Comparison of ENCODE assay signal across 18 mouse cellular contexts in genomic region chr5:35538022-35538421, GRCm38 (mm10). TPM values are rescaled to one million over a fixed set of nuclear protein-coding genes. Genes with fewer than 3 reads are reported as not detected.
DNase-seq lines count a peak whose midpoint lies in the region; ATAC-seq and TF ChIP-seq lines count a peak whose summit lies in the region.
"Had no signal": no experiment of that assay in that cellular context is flagged by ENCODE, and none has a peak within 500 bp of the region (broad histone marks: within the 10 kb centered on the region; RNA-seq: fewer than 3 reads in every experiment).

No protein-coding gene starts in this region.

- no peaks in the 10 kb centered on the region for H3K9me3 ChIP-seq in hindbrain, embryonic 12.5 days (replicated peaks)
- H3K9me3 ChIP-seq: embryonic facial prominence, embryonic 12.5 days; forebrain, embryonic 13.5 days; forebrain, embryonic 15.5 days had no signal

- WGBS in hindbrain, embryonic 12.5 days, result 89% methylated on average over 3 of the region's 3 CpGs

- no peak overlapping the region for H3K4me3 ChIP-seq in gastrocnemius, adult 2 months
- no peak overlapping the region for H3K4me3 ChIP-seq in hindbrain, embryonic 12.5 days
- H3K4me3 ChIP-seq: embryonic facial prominence, embryonic 10.5 days; embryonic facial prominence, embryonic 12.5 days; forebrain, embryonic 13.5 days; forebrain, embryonic 15.5 days had no signal

- ATAC-seq in hindbrain, embryonic 12.5 days (ENCODE audit: low FRiP score), result no peak
- ATAC-seq: forebrain, embryonic 13.5 days; forebrain, embryonic 15.5 days; forebrain, postnatal 0 days had no signal

- H3K27me3 ChIP-seq in hindbrain, embryonic 12.5 days, result no peaks in the 10 kb centered on the region
- H3K27me3 ChIP-seq: embryonic facial prominence, embryonic 12.5 days; forebrain, embryonic 13.5 days; forebrain, embryonic 15.5 days had no signal

- no peak for TF ChIP-seq CTCF in gastrocnemius, adult 2 months (IDR thresholded peaks at IDR 0.05)

- peak; percentile 40 for DNase-seq in gastrocnemius, adult 2 months
- no peak for DNase-seq in gastrocnemius, adult 18-20 months (ENCODE audit: low spot score)
- peak; percentile 56 for DNase-seq in gastrocnemius, postnatal 14 days
- DNase-seq in gastrocnemius, postnatal 25 days, result no peak
- peak; percentile 33 for DNase-seq in adipocyte (ENCODE audit: low spot score)
- DNase-seq: adrenal gland, postnatal 14 days; cerebellum, adult 11-12 months; cerebellum, adult 2 months; cerebellum, adult 9-10 months; cerebellum, postnatal 10 days; cerebellum, postnatal 25 days; forebrain, postnatal 0 days had no signal

- H3K4me2 ChIP-seq in hindbrain, embryonic 12.5 days (replicated peaks), result no peak overlapping the region
- H3K4me2 ChIP-seq: embryonic facial prominence, embryonic 12.5 days; forebrain, embryonic 13.5 days; forebrain, embryonic 15.5 days had no signal

- peaks cover 9% of the 10 kb centered on the region for H3K4me1 ChIP-seq in hindbrain, embryonic 12.5 days
- H3K4me1 ChIP-seq: forebrain, embryonic 13.5 days; forebrain, embryonic 15.5 days had no signal

- no peak overlapping the region for H3K9ac ChIP-seq in hindbrain, embryonic 12.5 days
- H3K9ac ChIP-seq: embryonic facial prominence, embryonic 12.5 days; forebrain, embryonic 13.5 days; forebrain, embryonic 15.5 days; forebrain, postnatal 0 days had no signal

- intact Hi-C loops in gastrocnemius, adult 2 months (cut with DNase I), result no loop called here
- intact Hi-C loops in gastrocnemius, postnatal 14 days (cut with DNase I; ENCODE audit: low total_unique reads), result no loop called here

- no peaks in the 10 kb centered on the region for H3K36me3 ChIP-seq in hindbrain, embryonic 12.5 days
- H3K36me3 ChIP-seq: embryonic facial prominence, embryonic 10.5 days; embryonic facial prominence, embryonic 12.5 days; forebrain, embryonic 15.5 days had no signal

- H3K27ac ChIP-seq in gastrocnemius, adult 2 months, result no peak overlapping the region
- H3K27ac ChIP-seq in hindbrain, embryonic 12.5 days, result no peak overlapping the region
- H3K27ac ChIP-seq: embryonic facial prominence, embryonic 10.5 days; embryonic facial prominence, embryonic 12.5 days; forebrain, embryonic 13.5 days; forebrain, embryonic 15.5 days had no signal

RNA-seq across cellular contexts. Expression of gene Cpz, which starts 12.5 kb away (rescaled TPM):
- total RNA-seq in gastrocnemius, adult 2 months (2021), result under 1 TPM; 0.13 to 0.89 TPM
- under 1 TPM in 1 of 2 experiments, not detected in 1; 0.12 TPM for total RNA-seq in gastrocnemius, adult 18-20 months (2021)
- total RNA-seq in gastrocnemius, postnatal 14 days (2021), result 10 to 100 TPM; 12.5 to 14.5 TPM
- total RNA-seq in gastrocnemius, postnatal 25 days (2021), result 1 to 10 TPM; 3.0 to 3.2 TPM
- polyA plus RNA-seq in hindbrain, embryonic 12.5 days (2016; fragmentation: Nextera tagmentation; extraction: Ambion mirVana), result 6.4 TPM in 2 replicates
- total RNA-seq: MEL had no signal

RNA-seq across cellular contexts. Expression of gene Trmt44, which starts 36.8 kb away (rescaled TPM):
- total RNA-seq in gastrocnemius, adult 2 months (2021), result 1 to 10 TPM; 1.5 to 1.6 TPM
- total RNA-seq in gastrocnemius, adult 18-20 months (2021), result 1 to 10 TPM; 1.7 TPM
- total RNA-seq in gastrocnemius, postnatal 14 days (2021), result 1 to 10 TPM; 1.5 to 1.8 TPM
- total RNA-seq in gastrocnemius, postnatal 25 days (2021), result 1 to 10 TPM; 1.5 to 1.6 TPM
- polyA plus RNA-seq in hindbrain, embryonic 12.5 days (2016; fragmentation: Nextera tagmentation; extraction: Ambion mirVana), result 8.4 and 9.4 TPM in 2 replicates

RNA-seq across cellular contexts. Expression of gene Acox3, which starts 44.8 kb away (rescaled TPM):
- 10 to 100 TPM; 15.4 to 18.0 TPM for total RNA-seq in gastrocnemius, adult 2 months (2021)
- total RNA-seq in gastrocnemius, adult 18-20 months (2021), result 10 to 100 TPM; 17.3 to 18.2 TPM
- total RNA-seq in gastrocnemius, postnatal 14 days (2021), result 10 to 100 TPM; 12.0 to 12.9 TPM
- total RNA-seq in gastrocnemius, postnatal 25 days (2021), result 10 to 100 TPM; 16.4 to 18.9 TPM
- 16.3 and 19.7 TPM in 2 replicates for polyA plus RNA-seq in hindbrain, embryonic 12.5 days (2016; fragmentation: Nextera tagmentation; extraction: Ambion mirVana)

Comparison
In these comparisons a context has a peak if more than half of its experiments do, and no peak if none do; other contexts are left out.
1. DNase-seq: peak in gastrocnemius, adult 2 months (single experiment), gastrocnemius, postnatal 14 days (single experiment) and adipocyte (single experiment); none in gastrocnemius, adult 18-20 months (single experiment) and gastrocnemius, postnatal 25 days (single experiment).